Mouse (Mus musculus): ENCODE measurements around the gene Enc1. TPM values are rescaled to one million over a fixed set of nuclear protein-coding genes. Genes with fewer than 3 reads are reported as not detected.

The Enc1 gene
- polyA plus RNA-seq, 1 experiment from 2014 or later: 18.6 TPM

- peak overlapping the region; percentile 82 for H3K27ac ChIP-seq
- 19% methylated on average over 3 of the region's 3 CpGs for WGBS
- no peak for DNase-seq (ENCODE audit: low spot score)
These were observed 49.8 kb downstream of the Enc1 start for GRCm38 (mm10) chr13:97290747-97291146.

GRCm38 (mm10) chr13:97291354-97291753 lies 50.4 kb downstream of the Enc1 start:
- no peak overlapping the region for H3K4me3 ChIP-seq
- peaks cover 47% of the 10 kb centered on the region for H3K4me1 ChIP-seq (replicated peaks)
- H3K27me3 ChIP-seq (ENCODE audit: insufficient read depth, poor library complexity, severe bottlenecking): peaks cover 11% of the 10 kb centered on the region; the same call in 1 of the 2 replicates
- no peak for DNase-seq (ENCODE audit: low spot score)
- WGBS: 80% methylated on average over 17 of the region's 17 CpGs
- H3K36me3 ChIP-seq: no peaks in the 10 kb centered on the region
- no peaks in the 10 kb centered on the region for H3K9me3 ChIP-seq
- H3K27ac ChIP-seq: peak overlapping the region; percentile 82

More at GRCm38 (mm10) chr13:97290747-97291146, 49.8 kb downstream of the Enc1 start:
- peaks cover 11% of the 10 kb centered on the region; the same call in 1 of the 2 replicates for H3K27me3 ChIP-seq (ENCODE audit: insufficient read depth, poor library complexity, severe bottlenecking)
- no peaks in the 10 kb centered on the region for H3K36me3 ChIP-seq
- no peaks in the 10 kb centered on the region for H3K9me3 ChIP-seq
- peaks cover 43% of the 10 kb centered on the region for H3K4me1 ChIP-seq (replicated peaks)
- no peak overlapping the region for H3K4me3 ChIP-seq

GRCm38 (mm10) chr13:97292026-97292425 lies 51.1 kb downstream of the Enc1 start:
- peak overlapping the region; percentile 82 for H3K27ac ChIP-seq
- H3K9me3 ChIP-seq: no peaks in the 10 kb centered on the region
- peak; percentile 66 for DNase-seq (ENCODE audit: low spot score)
- peak overlapping the region; percentile 34 for H3K4me3 ChIP-seq
- H3K36me3 ChIP-seq: no peaks in the 10 kb centered on the region
- H3K27me3 ChIP-seq (ENCODE audit: insufficient read depth, poor library complexity, severe bottlenecking): peaks cover 11% of the 10 kb centered on the region; the same call in 1 of the 2 replicates
- WGBS: 37% methylated on average over 8 of the region's 8 CpGs
- H3K4me1 ChIP-seq (replicated peaks): peaks cover 51% of the 10 kb centered on the region

- Histone ChIP-seq H3K4me3 (peak overlapping the region; percentile 34), H3K36me3 (no peaks in the 10 kb centered on the region), H3K4me1 (replicated peaks) (peaks cover 53% of the 10 kb centered on the region), H3K27me3 (ENCODE audit: insufficient read depth, poor library complexity, severe bottlenecking) (peaks cover 11% of the 10 kb centered on the region; the same call in 1 of the 2 replicates), H3K9me3 (no peaks in the 10 kb centered on the region), H3K27ac (peak overlapping the region; percentile 82)
- no peak for DNase-seq (ENCODE audit: low spot score)
- 22% methylated on average over 12 of the region's 12 CpGs for WGBS
These were observed 51.7 kb downstream of the Enc1 start for GRCm38 (mm10) chr13:97292451-97293245.

GRCm38 (mm10) chr13:97295101-97295852 lies 54.4 kb downstream of the Enc1 start:
- H3K36me3 ChIP-seq: no peaks in the 10 kb centered on the region
- H3K9me3 ChIP-seq: no peaks in the 10 kb centered on the region
- 37% methylated on average over 9 of the region's 9 CpGs for WGBS
- peaks cover 11% of the 10 kb centered on the region; the same call in 1 of the 2 replicates for H3K27me3 ChIP-seq (ENCODE audit: insufficient read depth, poor library complexity, severe bottlenecking)
- no peak overlapping the region for H3K4me3 ChIP-seq
- peaks cover 56% of the 10 kb centered on the region for H3K4me1 ChIP-seq (replicated peaks)
- peak overlapping the region; percentile 81 for H3K27ac ChIP-seq
- DNase-seq (ENCODE audit: low spot score): no peak

GRCm38 (mm10) chr13:97295853-97296219 lies 54.9 kb downstream of the Enc1 start:
- peak overlapping the region; percentile 81 for H3K27ac ChIP-seq
- peaks cover 50% of the 10 kb centered on the region for H3K4me1 ChIP-seq (replicated peaks)
- H3K4me3 ChIP-seq: no peak overlapping the region
- peaks cover 9% of the 10 kb centered on the region; the same call in 1 of the 2 replicates for H3K27me3 ChIP-seq (ENCODE audit: insufficient read depth, poor library complexity, severe bottlenecking)
- 85% methylated on average over 11 of the region's 11 CpGs for WGBS
- no peaks in the 10 kb centered on the region for H3K9me3 ChIP-seq
- H3K36me3 ChIP-seq: no peaks in the 10 kb centered on the region
- no peak for DNase-seq (ENCODE audit: low spot score)

- 84% methylated on average over 8 of the region's 8 CpGs for WGBS
- Histone ChIP-seq H3K4me3 (no peak overlapping the region), H3K9me3 (no peaks in the 10 kb centered on the region), H3K27ac (peak overlapping the region; percentile 81), H3K4me1 (replicated peaks) (peaks cover 46% of the 10 kb centered on the region), H3K36me3 (no peaks in the 10 kb centered on the region), H3K27me3 (ENCODE audit: insufficient read depth, poor library complexity, severe bottlenecking) (peaks cover 5% of the 10 kb centered on the region; the same call in 1 of the 2 replicates)
- DNase-seq (ENCODE audit: low spot score): no peak
These were observed 55.4 kb downstream of the Enc1 start for GRCm38 (mm10) chr13:97296281-97296680.

GRCm38 (mm10) chr13:97296757-97297156 lies 55.9 kb downstream of the Enc1 start:
- Histone ChIP-seq H3K4me1 (replicated peaks) (peaks cover 41% of the 10 kb centered on the region), H3K9me3 (no peaks in the 10 kb centered on the region), H3K27me3 (ENCODE audit: insufficient read depth, poor library complexity, severe bottlenecking) (peaks cover under 1% of the 10 kb centered on the region; the same call in 1 of the 2 replicates), H3K27ac (peak overlapping the region; percentile 59), H3K4me3 (no peak overlapping the region), H3K36me3 (no peaks in the 10 kb centered on the region)
- WGBS: 98% methylated on average over 5 of the region's 5 CpGs
- no peak for DNase-seq (ENCODE audit: low spot score)

- H3K36me3 ChIP-seq: no peaks in the 10 kb centered on the region
- 82% methylated on average over 14 of the region's 14 CpGs for WGBS
- H3K27me3 ChIP-seq (ENCODE audit: insufficient read depth, poor library complexity, severe bottlenecking): no peaks in the 10 kb centered on the region; the same call in 1 of the 2 replicates
- H3K4me1 ChIP-seq (replicated peaks): peaks cover 33% of the 10 kb centered on the region
- no peak overlapping the region for H3K4me3 ChIP-seq
- peak overlapping the region; percentile 59 for H3K27ac ChIP-seq
- no peaks in the 10 kb centered on the region for H3K9me3 ChIP-seq
- no peak for DNase-seq (ENCODE audit: low spot score)
These were observed 56.6 kb downstream of the Enc1 start for GRCm38 (mm10) chr13:97297418-97298050.

- Histone ChIP-seq H3K27me3 (ENCODE audit: insufficient read depth, poor library complexity, severe bottlenecking) (no peaks in the 10 kb centered on the region; the same call in 1 of the 2 replicates), H3K9me3 (no peaks in the 10 kb centered on the region), H3K4me1 (replicated peaks) (peaks cover 24% of the 10 kb centered on the region), H3K27ac (no peak overlapping the region), H3K4me3 (no peak overlapping the region), H3K36me3 (no peaks in the 10 kb centered on the region)
- DNase-seq (ENCODE audit: low spot score): no peak
- 93% methylated on average over 4 of the region's 4 CpGs for WGBS
These were observed 58.0 kb downstream of the Enc1 start for GRCm38 (mm10) chr13:97298896-97299295.

- Histone ChIP-seq H3K27me3 (ENCODE audit: insufficient read depth, poor library complexity, severe bottlenecking) (no peaks in the 10 kb centered on the region), H3K4me3 (no peak overlapping the region), H3K36me3 (no peaks in the 10 kb centered on the region), H3K9me3 (no peaks in the 10 kb centered on the region), H3K27ac (no peak overlapping the region), H3K4me1 (replicated peaks) (peaks cover 19% of the 10 kb centered on the region)
- no peak for DNase-seq (ENCODE audit: low spot score)
- 86% methylated on average over 12 of the region's 12 CpGs for WGBS
These were observed 59.3 kb downstream of the Enc1 start for GRCm38 (mm10) chr13:97299877-97300873.
